Mouse (Mus musculus) spleen, postnatal 36 days (tissue): ENCODE results near the gene Brip1.
"Not testable (repeated sequence)": the region's sequence is repeated elsewhere in the genome, so short reads cannot be mapped to it uniquely, and the experiment has no call there.

Source experiments
- DNase-seq, 2 experiments: peaks; one replicate each; pipeline ENCODE4 v3.0.0; 2022; ENCODE audit warnings: low spot score in 2 of 2, mixed read lengths in 1 of 2

The Brip1 gene

GRCm38 (mm10) chr11:86201037-86201786 is at the start of gene Brip1:
TSS of gene Brip1 (minus strand) at chr11:86201193.
- peak; percentile 90 to 94 for DNase-seq

DNA sequence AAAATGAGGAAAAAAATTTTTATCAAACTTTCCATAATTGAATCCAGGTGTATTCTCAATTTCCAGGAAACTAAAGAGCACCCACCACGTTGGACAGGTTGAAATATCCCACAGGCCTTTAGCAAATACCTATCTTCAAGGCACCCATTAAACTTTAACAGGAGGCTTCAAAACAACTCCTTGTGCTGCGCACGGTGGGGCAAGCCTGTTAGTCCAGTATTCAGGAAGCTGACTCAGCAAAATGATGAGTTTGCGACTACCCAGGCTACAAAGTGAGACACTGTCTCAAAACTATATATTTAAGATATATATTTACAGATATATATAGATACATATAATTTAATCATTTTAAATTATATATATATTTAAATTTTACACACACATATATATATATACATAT is 31.5 kb upstream of the Brip1 start:
- no peak for DNase-seq

DNA sequence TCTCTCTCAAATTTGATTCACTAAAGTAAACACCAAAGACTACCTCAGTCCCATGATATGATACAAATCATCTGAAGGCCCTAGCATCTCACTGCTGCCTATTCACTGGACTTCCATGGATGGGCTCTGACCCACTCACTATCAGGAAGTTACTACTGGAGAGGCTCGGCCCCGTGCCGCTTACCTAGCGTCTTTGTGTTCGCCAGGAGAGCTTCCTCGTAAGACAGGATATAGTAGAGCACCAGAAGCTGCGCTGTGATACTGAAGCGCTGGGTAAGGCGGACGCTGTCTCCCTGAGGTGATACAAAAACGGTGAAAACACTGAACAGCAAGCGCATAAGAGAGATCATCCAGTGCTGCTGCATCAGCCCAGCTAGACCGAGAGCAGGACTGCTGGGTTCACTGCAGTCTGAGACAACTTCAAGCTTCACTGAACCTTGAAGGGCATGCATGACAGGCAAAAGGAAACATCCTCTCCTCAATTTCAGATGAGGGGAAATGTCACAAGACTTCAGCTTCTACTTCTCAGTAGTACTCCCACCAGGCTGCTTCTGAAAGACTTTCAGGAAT is 30.9 kb upstream of the Brip1 start:
- DNase-seq = peak; percentile 6 to 17

- DNase-seq = peak; percentile 27 to 39
Observed at GRCm38 (mm10) chr11:86226646-86227180, 25.7 kb upstream of the Brip1 start.

- no peak for DNase-seq
Observed at GRCm38 (mm10) chr11:86225761-86226160, 24.8 kb upstream of the Brip1 start.

DNA sequence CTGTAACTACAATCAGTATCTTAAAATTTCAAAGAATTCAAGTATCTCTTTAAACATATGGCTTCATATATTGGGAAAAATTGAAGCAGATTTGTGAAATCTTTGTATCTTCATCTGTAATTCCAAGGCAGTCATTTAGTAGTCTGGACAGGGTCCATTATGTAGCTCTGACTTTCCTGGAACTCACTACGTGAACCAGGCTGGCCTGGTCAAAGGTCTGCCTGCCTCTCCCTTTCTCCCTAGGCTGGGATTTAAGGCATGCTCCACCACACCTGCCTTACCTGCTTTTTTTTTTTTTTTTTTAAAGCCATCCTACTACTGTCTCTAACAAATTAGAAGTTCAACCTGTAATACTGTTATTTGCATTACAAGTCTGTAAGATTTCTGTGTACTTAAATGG is 10.8 kb upstream of the Brip1 start:
- no peak for DNase-seq

GRCm38 (mm10) chr11:86209123-86209522 is 8.1 kb upstream of the Brip1 start:
- DNase-seq = no peak

DNA sequence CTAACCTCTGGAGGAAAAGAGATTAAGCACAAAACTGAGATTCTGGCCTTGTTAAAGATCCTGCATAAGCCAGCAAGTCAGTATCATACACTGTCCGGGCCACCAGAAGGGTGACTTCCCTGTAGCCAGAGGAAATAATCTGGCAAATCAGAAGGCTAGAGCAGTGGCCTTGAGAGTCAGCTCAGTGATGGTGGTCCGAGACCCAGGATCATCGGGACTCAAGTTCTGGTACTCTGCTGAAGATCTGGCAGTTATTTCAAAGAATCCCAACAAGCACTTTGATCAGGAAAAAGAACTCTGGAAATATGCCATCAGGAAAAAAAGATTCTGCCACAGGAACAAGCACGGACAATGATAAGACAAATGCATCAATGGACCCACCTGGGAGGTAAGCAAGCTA is 4.9 kb upstream of the Brip1 start:
- DNase-seq = no peak

DNA sequence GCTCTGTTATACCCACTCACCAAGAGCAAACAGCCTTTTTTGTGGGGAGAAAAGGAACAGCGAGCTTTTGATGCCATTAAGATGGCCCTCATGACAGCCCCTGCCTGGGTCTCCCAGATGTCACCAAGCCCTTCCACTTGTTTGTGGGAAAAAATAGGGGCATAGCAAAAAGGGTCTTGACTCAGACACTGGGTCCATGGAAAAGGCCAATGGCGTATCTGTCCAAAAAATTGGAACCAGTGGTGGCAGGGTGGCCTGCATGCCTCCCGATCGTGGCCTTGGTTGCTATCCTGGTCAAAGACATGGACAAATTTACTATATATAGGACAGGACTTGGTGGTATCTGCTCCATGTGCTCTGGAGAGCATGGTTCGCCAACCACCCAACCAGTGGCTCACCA is 4.0 kb upstream of the Brip1 start:
- no peak for DNase-seq

GRCm38 (mm10) chr11:86201901-86202675 is 1.1 kb upstream of the Brip1 start:
- peak; percentile 19 to 29 for DNase-seq

DNA sequence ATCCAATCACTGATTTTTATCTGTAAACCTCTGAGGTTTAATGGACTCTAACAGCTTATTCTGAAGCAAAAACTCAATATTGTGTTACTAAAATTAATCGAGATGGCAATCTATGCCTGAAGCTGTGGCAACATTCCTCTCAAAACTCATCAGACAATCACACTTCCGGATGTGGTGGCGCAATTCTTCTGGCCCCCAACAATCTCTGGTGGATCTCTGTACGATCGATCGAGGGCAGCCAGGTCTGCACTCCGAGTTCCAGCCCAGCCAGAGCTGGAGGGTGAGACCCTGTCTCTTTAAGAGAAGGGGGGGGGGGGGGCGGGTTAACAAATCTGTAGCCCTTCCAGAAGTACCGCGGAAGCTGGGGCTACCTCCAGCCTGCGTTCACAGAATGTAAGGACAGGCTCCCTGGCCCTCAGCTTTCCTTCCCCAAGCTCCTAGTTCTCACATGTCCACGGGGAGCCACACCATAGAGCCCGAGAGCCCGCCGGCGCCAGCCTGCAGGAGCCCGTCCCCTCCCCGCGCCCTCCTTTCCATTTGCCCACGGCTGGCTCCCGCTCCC is 452 bp downstream of the Brip1 start:
- peak in 1 of 2 experiments; percentile 9 for DNase-seq

DNA sequence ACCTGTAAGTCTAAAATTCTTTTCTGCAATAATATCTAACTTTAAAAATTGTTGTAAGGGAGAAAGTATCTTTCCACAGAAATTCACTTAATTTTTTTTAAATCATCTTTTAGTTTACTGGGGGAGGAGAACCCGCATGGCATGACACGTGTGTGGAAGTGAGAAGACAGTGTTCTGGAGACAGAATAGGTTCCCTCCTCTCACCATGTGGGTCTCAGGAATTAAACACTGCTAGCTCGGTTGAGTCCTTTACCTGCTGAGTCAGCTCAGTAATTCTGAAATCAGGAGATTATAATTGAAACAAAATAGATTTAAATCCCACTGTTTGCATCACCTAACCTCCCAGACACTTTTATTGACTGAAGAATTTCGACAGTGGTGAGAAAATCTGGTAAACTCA is 1.3 kb downstream of the Brip1 start:
- no peak for DNase-seq

DNA sequence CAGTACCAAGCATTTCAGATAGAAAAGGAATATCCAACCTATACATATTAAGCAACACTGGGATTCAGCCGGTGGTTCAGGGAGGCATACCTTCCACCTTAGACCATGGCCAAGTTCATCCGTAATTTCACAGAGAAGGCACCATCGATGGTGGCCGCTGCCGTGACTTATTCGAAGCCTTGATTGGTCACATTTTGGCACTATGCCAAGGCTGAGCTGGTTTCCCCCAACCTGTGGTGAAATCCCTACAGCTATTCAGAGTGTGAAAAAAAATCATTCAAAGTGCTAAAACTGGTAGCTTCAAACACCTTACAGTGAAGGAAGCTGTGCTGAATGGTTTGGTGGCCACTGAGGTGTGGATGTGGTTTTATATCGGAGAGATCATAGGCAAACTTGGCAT is 15.8 kb downstream of the Brip1 start:
- not testable (repeated sequence) for DNase-seq

DNA sequence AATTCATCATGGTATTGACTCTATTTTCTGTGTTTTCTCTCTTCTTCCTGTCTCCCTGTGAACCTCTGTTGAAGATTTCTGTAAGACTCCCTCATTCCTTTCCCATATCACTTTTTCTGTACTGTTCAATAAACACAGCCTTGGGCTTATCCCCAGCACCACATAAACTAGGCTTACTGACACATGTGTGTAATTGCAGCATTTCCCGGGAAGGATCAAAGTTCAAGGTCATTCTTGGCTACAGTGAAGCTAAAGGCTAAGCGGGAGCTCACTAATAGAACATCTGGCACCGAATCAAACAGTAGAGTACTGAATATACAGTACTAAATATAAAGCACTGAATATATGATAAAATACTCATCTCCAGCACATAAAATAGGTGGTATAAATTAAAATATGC is 25.2 kb downstream of the Brip1 start:
- DNase-seq = no peak

GRCm38 (mm10) chr11:86174173-86174572 is 26.8 kb downstream of the Brip1 start:
- DNase-seq = peak; percentile 39 to 42

DNA sequence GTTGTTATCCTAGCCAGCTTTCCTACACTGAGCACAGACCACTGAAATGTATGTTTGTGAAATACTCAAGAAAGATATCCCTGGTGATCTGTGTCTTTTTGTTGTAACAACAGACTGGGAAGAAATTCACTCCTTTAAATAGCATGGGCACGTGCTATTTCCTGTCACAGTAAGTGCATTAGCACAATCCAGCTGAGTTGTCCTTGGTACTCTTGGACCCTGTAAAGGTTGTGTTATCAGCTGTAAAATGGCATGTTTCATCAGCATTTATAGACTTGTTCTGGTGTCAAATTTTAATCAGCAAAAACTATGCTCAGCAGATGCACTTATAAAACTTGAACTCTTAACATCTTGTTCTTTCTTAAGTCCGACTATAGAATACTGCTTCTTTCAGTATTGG is 30.2 kb downstream of the Brip1 start:
- no peak for DNase-seq

GRCm38 (mm10) chr11:86160251-86160650 is 40.7 kb downstream of the Brip1 start:
- DNase-seq = no peak

GRCm38 (mm10) chr11:86158950-86159349 is 42.0 kb downstream of the Brip1 start:
- DNase-seq = no peak

DNA sequence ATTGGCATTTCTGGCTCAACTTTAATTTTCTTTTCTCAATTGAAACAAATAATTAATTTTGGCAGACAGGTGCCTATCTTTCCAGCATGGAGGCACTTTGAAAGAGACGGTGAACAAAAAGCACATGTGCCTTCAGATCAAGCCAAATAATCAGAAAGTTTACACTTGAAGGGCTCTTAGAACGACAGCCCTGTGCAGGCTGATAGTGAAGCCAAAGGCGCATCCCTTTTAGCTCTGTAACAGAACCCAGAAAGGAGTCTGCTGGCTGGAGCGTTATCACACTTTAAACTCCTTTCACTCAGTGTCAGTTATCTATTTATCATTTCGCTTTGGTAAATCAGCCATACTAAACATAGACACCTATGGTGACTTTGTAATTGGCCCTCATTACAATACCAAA is 45.4 kb downstream of the Brip1 start:
- DNase-seq = no peak

- no peak for DNase-seq
Observed at GRCm38 (mm10) chr11:86131324-86131723, 69.7 kb downstream of the Brip1 start.

GRCm38 (mm10) chr11:86117078-86117869 is 83.7 kb downstream of the Brip1 start:
- peak; percentile 9 to 19 for DNase-seq
